Mouse (Mus musculus): ENCODE results near the gene Cxcr5. TPM values are rescaled to one million over a fixed set of nuclear protein-coding genes. Genes with fewer than 3 reads are reported as not detected.

Cxcr5 gene
- polyA plus RNA-seq, 1 experiment from 2014 or later: not detected

DNA sequence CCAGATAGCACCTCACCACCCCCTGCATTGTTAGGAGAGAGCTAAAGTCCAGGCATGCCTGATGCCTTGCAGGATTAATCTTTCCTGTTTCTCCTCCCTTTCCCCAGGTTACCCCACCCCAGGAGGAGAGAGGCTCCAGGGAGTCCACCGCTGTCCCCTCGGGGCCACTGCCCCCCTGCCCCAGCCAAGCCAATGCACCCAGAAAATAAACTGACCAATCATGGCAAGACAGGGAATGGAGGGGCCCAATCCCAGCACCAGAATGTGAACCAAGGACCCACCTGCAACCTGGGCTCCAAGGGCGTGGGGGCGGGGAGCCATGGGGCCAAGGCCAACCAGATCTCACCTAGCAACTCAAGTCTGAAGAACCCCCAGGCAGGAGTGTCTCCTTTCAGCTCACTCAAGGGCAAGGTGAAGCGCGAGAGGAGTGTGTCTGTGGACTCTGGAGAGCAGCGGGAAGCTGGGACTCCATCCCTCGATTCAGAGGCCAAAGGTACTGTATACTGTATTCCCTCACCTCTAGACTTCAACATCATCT is 61.0 kb downstream of the Cxcr5 start:
- no peaks in the 10 kb centered on the region for H3K9me3 ChIP-seq (replicated peaks)
- H3K36me3 ChIP-seq: peaks cover 21% of the 10 kb centered on the region
- H3K4me3 ChIP-seq: 0 out of 2 replicates have a peak overlapping the region, but pooled peaks have one; percentile 7
- no peak for DNase-seq (ENCODE audit: low spot score)
- no peak overlapping the region for H3K27ac ChIP-seq (replicated peaks)
- H3K27me3 ChIP-seq (ENCODE audit: low read depth, poor library complexity, severe bottlenecking): peaks cover 42% of the 10 kb centered on the region
- 47% methylated on average over 8 of the region's 8 CpGs for WGBS
- peaks cover 60% of the 10 kb centered on the region for H3K4me1 ChIP-seq

DNA sequence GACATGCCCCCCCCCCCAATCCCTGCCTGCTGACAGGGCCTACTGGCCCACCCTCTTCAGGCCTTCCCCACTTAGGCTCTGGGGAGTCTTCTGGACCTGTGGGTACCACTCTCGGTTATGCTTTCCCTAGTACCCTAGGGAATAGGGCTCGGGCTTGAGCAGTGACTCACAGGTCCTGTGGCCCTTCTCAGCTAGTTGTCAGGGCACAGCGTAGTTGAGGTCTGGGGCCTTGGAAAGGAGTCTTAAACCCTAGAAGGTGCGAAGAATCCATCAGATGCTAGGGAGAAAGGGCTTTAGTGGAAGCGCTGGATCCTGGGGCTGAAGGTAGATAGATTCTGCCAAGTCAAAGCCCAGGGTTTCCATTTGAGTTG is 61.5 kb downstream of the Cxcr5 start:
- H3K27me3 ChIP-seq (ENCODE audit: low read depth, poor library complexity, severe bottlenecking): peaks cover 44% of the 10 kb centered on the region
- H3K4me3 ChIP-seq: peak overlapping the region; percentile 58
- H3K27ac ChIP-seq (replicated peaks): peak overlapping the region; percentile 84
- no peaks in the 10 kb centered on the region for H3K9me3 ChIP-seq (replicated peaks)
- H3K4me1 ChIP-seq: peaks cover 63% of the 10 kb centered on the region
- H3K36me3 ChIP-seq: peaks cover 16% of the 10 kb centered on the region
- DNase-seq (ENCODE audit: low spot score): no peak
- 32% methylated on average over 5 of the region's 5 CpGs for WGBS

DNA sequence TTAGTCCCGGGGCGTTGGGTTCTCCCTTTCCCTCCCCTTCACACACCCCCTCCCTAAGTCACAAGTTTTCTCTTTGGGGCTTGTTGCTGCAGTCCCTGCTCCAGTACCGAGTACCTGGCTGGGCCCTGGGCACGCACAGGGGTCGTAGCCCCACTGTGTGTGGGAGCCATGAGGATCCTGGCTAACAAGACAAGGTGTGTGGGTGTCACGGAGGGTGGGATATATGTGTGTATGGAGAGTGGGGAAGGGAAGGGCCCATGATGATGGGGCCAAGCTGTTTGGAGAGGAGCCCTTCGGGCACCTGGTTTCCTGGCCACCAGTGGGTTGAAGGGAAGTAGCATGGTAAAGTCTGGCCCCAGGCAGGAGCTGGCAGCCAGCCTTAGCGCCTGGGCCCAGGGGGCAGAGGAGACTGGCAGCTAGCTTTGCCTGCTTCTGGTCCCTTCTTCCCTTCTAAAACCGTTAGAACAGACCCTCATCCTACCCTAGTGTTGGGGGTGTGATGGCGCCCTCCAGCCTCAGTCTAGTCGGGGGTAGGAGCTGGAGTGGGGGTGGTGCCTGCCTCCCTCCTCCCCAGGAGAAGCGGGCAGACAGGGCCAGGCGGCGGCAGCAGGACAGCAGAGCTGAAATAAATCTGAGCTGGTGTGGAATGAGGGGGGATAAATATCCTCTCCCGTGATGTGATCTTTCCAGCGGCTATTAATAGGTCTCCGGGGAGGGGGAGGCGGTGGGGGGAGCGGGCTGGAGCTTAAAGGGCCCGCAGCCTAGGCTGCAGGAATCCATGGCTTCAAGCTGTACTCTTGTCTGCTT is 62.1 kb downstream of the Cxcr5 start:
- Histone ChIP-seq H3K4me1 (peaks cover 69% of the 10 kb centered on the region), H3K36me3 (peaks cover 13% of the 10 kb centered on the region)
- 11% methylated on average over 20 of the region's 20 CpGs for WGBS

DNA sequence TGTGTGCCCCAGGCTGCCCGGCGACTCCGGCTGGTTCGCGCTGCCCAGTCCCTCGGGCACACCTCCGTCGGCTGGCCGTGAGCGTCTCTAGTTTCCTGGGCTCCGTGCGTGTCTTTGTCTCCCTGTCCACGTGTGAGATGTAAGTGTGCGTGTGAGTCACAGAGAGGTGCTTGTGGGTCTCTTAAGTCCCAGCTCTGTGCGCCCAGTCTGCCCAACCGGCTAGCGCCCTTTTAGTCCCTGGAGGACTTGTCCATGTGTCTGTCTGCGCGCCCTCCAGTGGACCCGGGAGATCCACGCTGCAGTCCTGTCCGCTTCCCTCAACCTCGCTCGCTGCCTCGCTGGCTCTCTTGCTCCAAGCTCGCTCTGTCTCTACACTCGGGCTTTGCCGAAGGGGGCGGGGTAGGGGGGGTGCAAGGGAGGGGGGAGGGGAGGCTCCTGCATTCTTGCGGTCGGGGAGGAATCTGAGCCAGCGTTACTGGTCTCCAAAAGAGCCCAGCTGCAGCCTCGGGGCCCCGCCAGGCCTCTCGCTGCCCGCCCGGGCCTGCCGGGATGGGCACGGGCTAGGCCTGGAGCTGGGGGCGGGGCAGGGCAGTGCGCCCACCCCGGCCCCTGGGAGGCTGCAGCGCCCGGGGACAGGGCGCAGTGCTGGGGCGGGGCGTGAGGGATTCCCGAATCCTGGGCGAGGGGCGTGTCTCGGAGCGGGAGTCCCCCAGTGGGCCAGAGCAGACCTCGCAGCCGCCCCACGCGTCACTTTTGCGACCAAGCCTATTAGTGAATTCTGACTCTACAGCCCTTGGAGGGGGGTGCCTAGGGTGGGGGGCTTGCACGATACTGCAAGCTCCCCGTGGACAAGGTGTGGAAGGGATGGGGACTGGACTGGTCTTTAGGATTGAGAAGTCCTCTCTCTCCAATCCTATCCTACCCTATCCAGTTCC is 63.0 kb downstream of the Cxcr5 start:
- under 1% methylated on average over 59 of the region's 59 CpGs for WGBS
- Histone ChIP-seq H3K4me3 (peak overlapping the region; percentile 58), H3K9me3 (replicated peaks) (no peaks in the 10 kb centered on the region), H3K27ac (replicated peaks) (peak overlapping the region; percentile 84), H3K4me1 (peaks cover 77% of the 10 kb centered on the region), H3K27me3 (ENCODE audit: low read depth, poor library complexity, severe bottlenecking) (peaks cover 49% of the 10 kb centered on the region), H3K36me3 (peaks cover 13% of the 10 kb centered on the region)
- DNase-seq (ENCODE audit: low spot score): peak; percentile 85

More for the DNA sequence above, 62.1 kb downstream of the Cxcr5 start:
- Histone ChIP-seq H3K4me3 (peak overlapping the region; percentile 58), H3K27me3 (ENCODE audit: low read depth, poor library complexity, severe bottlenecking) (peaks cover 49% of the 10 kb centered on the region), H3K27ac (replicated peaks) (peak overlapping the region; percentile 84), H3K9me3 (replicated peaks) (no peaks in the 10 kb centered on the region)
- DNase-seq (ENCODE audit: low spot score): no peak

DNA sequence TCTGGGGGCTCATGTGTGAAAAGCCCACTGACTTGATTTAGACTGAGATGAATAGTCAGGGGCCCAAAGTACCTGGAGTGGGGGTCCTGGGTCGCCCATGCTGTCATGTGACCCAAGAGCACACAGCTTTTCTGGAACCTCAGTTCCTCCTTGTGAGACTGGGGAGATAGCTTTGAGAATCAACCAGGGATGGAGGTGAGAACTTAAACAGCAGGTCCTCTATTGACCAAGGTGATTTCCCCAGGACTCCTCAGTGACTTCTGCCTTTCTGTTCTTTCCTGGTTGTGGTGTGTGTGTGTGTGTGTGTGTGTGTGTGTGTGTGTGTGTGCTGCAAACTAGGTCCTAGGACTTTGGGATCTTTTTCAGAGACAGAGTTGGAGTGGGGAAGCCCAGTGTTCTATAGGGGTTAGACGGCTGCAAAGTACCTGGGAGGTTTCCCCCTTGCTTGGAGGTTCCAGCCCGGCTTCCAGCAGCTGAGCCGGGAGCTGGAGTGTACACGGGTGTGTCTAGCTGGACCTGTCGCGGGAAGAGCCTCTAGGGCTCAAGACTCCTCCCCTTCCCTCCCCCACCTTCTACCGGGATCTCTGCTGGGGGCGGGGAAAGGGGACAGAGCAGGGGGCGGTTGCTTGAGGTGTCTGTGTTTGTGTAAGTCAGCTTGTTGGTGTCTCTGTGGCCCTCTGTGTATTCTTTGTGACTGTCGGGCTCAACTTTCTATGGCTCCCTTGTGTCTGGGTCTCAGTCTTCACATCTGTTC is 63.9 kb downstream of the Cxcr5 start:
- Histone ChIP-seq H3K27me3 (ENCODE audit: low read depth, poor library complexity, severe bottlenecking) (peaks cover 49% of the 10 kb centered on the region), H3K9me3 (replicated peaks) (no peaks in the 10 kb centered on the region), H3K4me3 (peak overlapping the region; percentile 58), H3K36me3 (peaks cover 13% of the 10 kb centered on the region), H3K27ac (replicated peaks) (peak overlapping the region; percentile 84), H3K4me1 (peaks cover 86% of the 10 kb centered on the region)
- DNase-seq (ENCODE audit: low spot score): peak; percentile 48
- WGBS: 3% methylated on average over 11 of the region's 11 CpGs

DNA sequence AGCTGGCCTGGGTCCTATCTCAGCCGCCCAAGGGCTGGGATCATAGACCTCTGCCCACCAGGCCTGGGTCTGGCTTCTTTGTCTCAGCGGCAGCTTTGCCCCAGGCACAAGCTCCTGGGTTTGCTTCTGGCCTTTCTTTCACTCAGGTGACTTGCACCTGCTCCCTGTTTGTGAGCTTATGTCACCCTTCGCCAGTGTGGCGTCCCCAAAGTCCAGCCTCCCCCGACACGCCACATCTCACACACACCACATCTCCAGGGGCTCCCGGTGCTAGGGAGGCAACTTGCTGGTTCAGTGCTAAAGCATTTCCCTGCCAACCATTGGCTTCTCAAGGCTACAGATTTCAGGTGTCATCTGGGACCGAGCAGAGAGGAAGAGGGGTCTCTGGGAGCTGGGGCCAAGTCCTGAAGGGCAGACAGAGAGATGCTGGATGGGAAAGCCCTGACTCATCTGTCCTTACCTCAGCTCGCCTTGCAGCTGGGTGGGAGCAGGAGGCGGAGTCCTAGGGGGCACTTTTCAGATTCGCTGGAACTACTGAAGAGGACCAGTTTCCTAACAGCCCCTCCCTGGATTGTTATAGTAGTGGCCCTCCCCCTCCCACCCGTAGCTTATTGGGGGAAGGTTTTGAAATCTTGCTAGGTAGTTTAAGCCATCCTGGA is 64.7 kb downstream of the Cxcr5 start:
- H3K9me3 ChIP-seq (replicated peaks): no peaks in the 10 kb centered on the region
- DNase-seq (ENCODE audit: low spot score): no peak
- peaks cover 94% of the 10 kb centered on the region for H3K4me1 ChIP-seq
- peak overlapping the region; percentile 4; the same call in 1 of the 2 replicates for H3K27ac ChIP-seq (replicated peaks)
- H3K4me3 ChIP-seq: no peak overlapping the region
- 49% methylated on average over 12 of the region's 12 CpGs for WGBS
- H3K36me3 ChIP-seq: peaks cover 13% of the 10 kb centered on the region
- peaks cover 52% of the 10 kb centered on the region for H3K27me3 ChIP-seq (ENCODE audit: low read depth, poor library complexity, severe bottlenecking)

DNA sequence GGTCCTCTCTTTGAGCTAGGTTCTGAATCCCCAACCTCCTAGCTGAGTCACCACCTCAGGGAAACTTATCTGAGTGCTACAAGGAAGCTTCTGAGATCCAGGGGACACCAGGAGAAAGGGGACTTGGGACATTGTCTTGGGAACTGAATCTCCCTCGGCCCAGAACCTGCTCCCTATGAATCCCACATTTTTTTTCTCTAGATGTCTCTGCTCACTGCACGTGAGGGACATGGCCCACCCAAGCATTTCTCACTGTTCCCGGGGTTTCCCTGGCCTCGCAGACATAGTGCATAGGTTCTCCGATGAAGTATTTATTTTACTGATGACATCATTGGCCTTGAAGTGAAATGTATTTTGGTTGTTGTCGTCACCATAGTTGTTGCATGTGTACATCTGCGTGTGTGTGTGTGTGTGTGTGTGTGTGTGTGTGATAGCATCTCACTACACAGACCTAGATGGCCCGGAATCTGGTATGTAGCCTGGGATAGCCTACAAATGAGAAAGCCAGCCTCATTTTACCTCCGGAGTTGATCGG is 65.8 kb downstream of the Cxcr5 start:
- H3K4me3 ChIP-seq: no peak overlapping the region
- H3K27ac ChIP-seq (replicated peaks): no peak overlapping the region
- no peaks in the 10 kb centered on the region for H3K9me3 ChIP-seq (replicated peaks)
- DNase-seq (ENCODE audit: low spot score): no peak
- peaks cover 92% of the 10 kb centered on the region for H3K4me1 ChIP-seq
- H3K27me3 ChIP-seq (ENCODE audit: low read depth, poor library complexity, severe bottlenecking): peaks cover 50% of the 10 kb centered on the region
- H3K36me3 ChIP-seq: peaks cover 4% of the 10 kb centered on the region; the same call in 1 of the 2 replicates
- 91% methylated on average over 10 of the region's 10 CpGs for WGBS

DNA sequence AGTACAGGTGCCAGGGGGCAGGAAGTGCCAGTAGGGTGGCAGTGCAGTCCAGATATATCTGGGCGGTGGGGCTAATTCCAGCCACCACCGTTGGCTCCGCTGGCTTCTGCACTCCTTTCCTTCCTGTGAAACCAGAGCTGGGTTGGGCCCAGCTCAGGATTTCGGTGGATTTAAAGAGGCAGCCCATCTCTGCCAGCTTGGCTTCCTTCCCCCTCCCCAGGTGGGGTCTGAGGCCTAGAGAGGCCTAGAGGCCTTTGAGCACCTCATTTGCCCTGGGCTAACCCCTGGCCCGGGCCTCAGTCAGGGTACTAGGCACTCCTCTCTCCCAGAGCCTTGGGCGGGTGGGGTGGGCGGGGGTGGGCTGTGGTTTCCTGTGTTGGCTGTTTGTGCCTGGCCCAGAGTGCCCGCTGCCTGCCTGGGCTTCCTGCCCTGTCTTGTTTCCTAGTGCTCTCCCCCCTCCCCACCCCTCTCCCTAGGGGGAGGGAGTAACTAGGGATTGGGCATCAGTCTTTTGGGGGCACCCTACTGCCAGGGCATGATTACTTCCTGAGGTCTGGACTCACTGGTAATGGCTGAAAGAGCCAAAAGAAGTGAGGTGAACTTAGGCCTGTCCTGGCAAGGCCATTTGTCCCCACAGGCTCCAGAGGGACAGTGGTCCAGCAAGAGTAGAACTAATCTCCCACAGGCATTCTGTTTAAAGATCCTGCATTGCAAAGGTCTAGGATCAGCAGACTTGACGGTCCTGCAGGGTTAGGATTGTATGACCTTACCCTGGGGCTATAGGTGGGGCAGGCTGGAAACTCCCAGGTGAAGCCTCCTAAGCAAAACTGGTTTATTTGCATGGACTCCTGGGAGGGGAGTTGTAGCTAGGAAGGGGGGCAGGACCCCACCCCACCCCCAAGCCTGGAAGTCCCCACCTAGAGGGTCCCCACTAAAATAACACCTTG is 66.5 kb downstream of the Cxcr5 start:
- no peak for DNase-seq (ENCODE audit: low spot score)
- Histone ChIP-seq H3K27me3 (ENCODE audit: low read depth, poor library complexity, severe bottlenecking) (peaks cover 47% of the 10 kb centered on the region), H3K36me3 (no peaks in the 10 kb centered on the region), H3K4me3 (no peak overlapping the region), H3K4me1 (peaks cover 92% of the 10 kb centered on the region), H3K27ac (replicated peaks) (peak overlapping the region; percentile 64), H3K9me3 (replicated peaks) (no peaks in the 10 kb centered on the region)
- WGBS: 44% methylated on average over 9 of the region's 9 CpGs

DNA sequence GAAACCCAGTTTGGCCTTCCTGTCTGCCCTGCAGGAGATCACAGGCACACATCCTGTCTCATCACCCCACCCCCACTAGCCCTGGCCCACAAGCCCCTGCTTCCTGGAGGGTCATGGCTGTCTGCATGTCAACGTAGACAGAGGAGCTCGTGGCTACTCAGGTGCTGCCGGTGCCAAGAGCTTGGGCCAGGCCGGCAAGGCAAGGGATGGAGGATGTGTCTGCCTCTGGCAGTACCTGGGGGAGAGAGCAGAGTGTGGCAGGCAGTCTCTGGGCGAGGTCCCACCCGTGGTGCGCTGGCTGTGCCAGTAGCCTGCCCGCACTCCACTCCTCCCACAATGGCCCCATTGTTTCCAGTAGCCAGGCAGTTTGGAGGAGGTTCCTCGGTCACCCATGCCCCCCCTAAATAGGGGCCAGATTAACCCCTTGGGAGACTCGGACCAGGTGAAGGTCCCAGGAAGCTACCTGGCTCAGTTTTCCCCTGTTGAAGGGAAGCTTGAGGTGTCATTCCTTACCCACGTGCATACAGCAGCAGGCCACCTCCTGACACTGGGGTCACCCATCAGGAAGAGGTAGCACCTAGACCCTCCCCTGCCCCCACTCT is 67.3 kb downstream of the Cxcr5 start:
- Histone ChIP-seq H3K27me3 (ENCODE audit: low read depth, poor library complexity, severe bottlenecking) (peaks cover 39% of the 10 kb centered on the region), H3K36me3 (no peaks in the 10 kb centered on the region), H3K4me1 (peaks cover 92% of the 10 kb centered on the region), H3K27ac (replicated peaks) (peak overlapping the region; percentile 64), H3K9me3 (replicated peaks) (no peaks in the 10 kb centered on the region), H3K4me3 (peak overlapping the region; percentile 12; the same call in 1 of the 2 replicates)
- 22% methylated on average over 11 of the region's 11 CpGs for WGBS
- DNase-seq (ENCODE audit: low spot score): no peak

DNA sequence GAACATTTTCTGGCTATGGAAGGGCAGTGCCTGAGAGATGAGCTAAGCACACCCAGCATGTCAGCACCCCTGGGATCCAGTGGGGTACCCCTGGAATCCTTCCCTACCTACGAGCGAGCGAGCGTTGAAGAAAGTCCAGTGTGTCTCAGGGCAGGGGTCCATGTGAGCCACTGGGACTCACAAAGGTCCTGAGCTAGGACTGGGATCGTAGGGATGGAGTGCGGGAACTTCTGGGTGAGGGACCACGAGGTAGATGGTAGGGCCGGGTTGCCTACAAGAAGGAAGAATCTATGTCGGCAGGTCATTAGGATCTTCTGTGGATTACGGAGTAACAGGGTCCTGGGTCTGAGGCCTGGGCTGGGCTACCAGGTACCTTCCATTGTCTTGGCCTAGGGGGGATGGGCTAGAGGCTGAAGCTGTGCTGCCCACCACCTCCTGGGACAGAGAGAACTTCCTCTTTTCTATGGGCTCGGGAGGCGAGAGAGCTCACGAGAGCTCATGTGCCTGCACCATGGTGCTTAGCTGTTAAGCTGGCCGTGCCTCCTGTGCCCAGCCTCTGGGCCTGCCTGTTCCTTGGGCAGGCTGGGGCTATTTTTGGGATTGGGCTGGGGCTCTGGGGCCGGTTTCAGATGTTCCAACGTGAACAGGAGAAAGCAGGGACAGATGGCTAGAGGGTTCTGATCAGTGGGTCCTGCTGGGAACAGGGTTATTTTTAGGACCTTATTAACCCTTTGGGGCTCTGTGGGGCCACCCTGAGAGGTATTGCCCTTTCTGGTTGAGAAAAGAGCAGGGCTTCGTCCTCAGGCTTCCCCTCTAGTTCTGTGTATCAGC is 68.8 kb downstream of the Cxcr5 start:
- H3K27me3 ChIP-seq (ENCODE audit: low read depth, poor library complexity, severe bottlenecking): peaks cover 37% of the 10 kb centered on the region
- 65% methylated on average over 17 of the region's 17 CpGs for WGBS
- peak overlapping the region; percentile 42; the same call in 1 of the 2 replicates for H3K27ac ChIP-seq (replicated peaks)
- H3K4me1 ChIP-seq: peaks cover 92% of the 10 kb centered on the region
- H3K36me3 ChIP-seq: no peaks in the 10 kb centered on the region
- no peaks in the 10 kb centered on the region for H3K9me3 ChIP-seq (replicated peaks)
- no peak for DNase-seq (ENCODE audit: low spot score)
- H3K4me3 ChIP-seq: no peak overlapping the region
